Mouse (Mus musculus) C3H10T1/2 (cell line): ENCODE data around the gene Ube3c. TPM values are rescaled to one million over a fixed set of nuclear protein-coding genes. Genes with fewer than 3 reads are reported as not detected.

ENCODE experiments used
- polyA plus RNA-seq, 2 experiments: library from polyadenylated mRNA; unstranded; fragments of >200 nt; fragmentation: generic; extraction: Trizol; gene quantifications; one replicate each; pipeline ENCODE4 v1.2.1; 2012; ENCODE audit warnings: missing spikeins in 2 of 2

The Ube3c gene
- polyA plus RNA-seq: 10 to 100 TPM in 1 of 2 experiments, 1 to 10 TPM in 1; 3.5 to 18.0 TPM

GRCm38 (mm10) chr5:29568848-29569377 is at the start of gene Ube3c:
Gene Ube3c (plus strand): TSS chr5:29569242.

Other genes with a start within 250 kb of the Ube3c start
- gene Lmbr1, start 190.9 kb upstream of the Ube3c start, polyA plus RNA-seq: 1 to 10 TPM in 1 of 2 experiments, under 1 TPM in 1; 0.22 to 1.5 TPM
- 10 to 100 TPM in 1 of 2 experiments, 1 to 10 TPM in 1; 1.9 to 12.3 TPM for gene Nom1, start 134.6 kb upstream of the Ube3c start, polyA plus RNA-seq
- not detected for gene Mnx1, start 90.8 kb upstream of the Ube3c start, polyA plus RNA-seq
- 10 to 100 TPM; 19.7 to 69.3 TPM for gene Dnajb6, start 166.4 kb downstream of the Ube3c start, polyA plus RNA-seq
- under 1 TPM in 1 of 2 experiments, not detected in 1; 0.52 TPM for gene Gm5129, start 166.7 kb downstream of the Ube3c start, polyA plus RNA-seq